Mouse (Mus musculus): Measurements from ENCODE around the gene Senp8. TPM values are rescaled to one million over a fixed set of nuclear protein-coding genes. Genes with fewer than 3 reads are reported as not detected.

Gene Senp8
- polyA plus RNA-seq, 1 experiment from 2014 or later = 11.4 TPM

- no peak overlapping the region for H3K27ac ChIP-seq (ENCODE audit: low read depth)
- H3K9me3 ChIP-seq (ENCODE audit: low read depth, low read length) = no peaks in the 10 kb centered on the region
- no peak for DNase-seq
- no peaks in the 10 kb centered on the region for H3K27me3 ChIP-seq (ENCODE audit: insufficient read depth, low read length)
- H3K4me3 ChIP-seq (ENCODE audit: low read depth, low read length) = no peak overlapping the region
- no peak overlapping the region for H3K4me2 ChIP-seq
- no peak for ATAC-seq (ENCODE audit: insufficient read depth)
- H3K4me1 ChIP-seq (ENCODE audit: insufficient read depth) = no peaks in the 10 kb centered on the region
- H3K36me3 ChIP-seq (ENCODE audit: insufficient read depth) = no peaks in the 10 kb centered on the region
- TF ChIP-seq CTCF (IDR thresholded peaks at IDR 0.05; ENCODE audit: low read depth) = no peak
- H3K9ac ChIP-seq = no peak overlapping the region
- WGBS = 48% methylated on average over 7 of the region's 7 CpGs
These were observed 34.1 kb downstream of the Senp8 start for GRCm38 (mm10) chr9:59716275-59716898.

- DNase-seq = peak; percentile 73
- WGBS = 67% methylated on average over 3 of the region's 3 CpGs
- H3K4me2 ChIP-seq = no peak overlapping the region
These were observed 41.3 kb downstream of the Senp8 start for GRCm38 (mm10) chr9:59709225-59709624.

DNA sequence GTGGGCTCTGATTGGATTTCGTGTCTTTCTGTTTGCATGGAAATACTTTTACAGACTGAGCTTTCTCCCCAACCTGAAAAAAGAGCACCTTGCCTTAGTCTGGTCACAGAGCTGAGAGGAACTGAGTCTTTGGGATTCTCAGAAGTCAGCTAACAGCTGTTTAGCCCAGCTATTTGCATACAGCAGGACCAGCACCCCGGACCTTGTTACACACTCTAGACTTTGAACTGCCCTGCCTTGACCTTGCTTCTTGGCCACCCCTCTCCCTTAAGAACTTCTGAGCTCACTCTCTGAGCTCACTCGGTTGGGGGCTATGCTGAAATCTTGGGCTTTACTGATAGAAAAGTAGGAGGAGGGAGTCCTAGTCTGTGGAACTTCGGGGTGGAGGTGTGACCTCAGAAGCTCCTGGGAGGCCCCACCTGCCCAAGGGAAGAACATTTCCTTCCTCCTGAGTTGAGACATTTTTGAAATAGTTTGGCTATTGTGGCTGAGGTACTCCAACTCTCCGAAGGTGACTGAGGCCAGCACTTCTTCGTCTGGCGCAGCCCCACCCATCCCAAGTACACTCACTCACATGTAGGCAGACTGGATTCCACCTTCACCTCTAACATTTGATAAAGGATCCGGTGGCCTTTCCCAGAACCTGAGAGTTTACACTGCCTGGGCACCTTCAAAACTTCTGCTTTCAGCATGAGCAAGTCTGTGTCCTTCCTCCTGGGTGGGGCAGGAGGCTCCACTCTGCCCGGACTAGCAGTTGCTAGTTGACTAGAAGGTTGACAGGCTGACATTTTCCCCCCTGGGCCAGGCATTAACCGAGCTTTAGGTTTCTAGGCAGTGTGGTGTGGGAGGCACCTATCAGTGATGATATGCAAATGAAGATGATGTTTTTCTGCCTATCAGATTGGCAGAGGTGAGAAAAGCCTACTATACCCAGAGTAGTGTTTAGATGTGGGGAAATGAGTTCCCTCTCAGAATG, 43.4 kb downstream of the Senp8 start:
- no peaks in the 10 kb centered on the region for H3K36me3 ChIP-seq (ENCODE audit: insufficient read depth)
- H3K4me2 ChIP-seq = no peak overlapping the region
- WGBS = 31% methylated on average over 10 of the region's 10 CpGs
- no peaks in the 10 kb centered on the region for H3K9me3 ChIP-seq (ENCODE audit: low read depth, low read length)
- H3K4me1 ChIP-seq (ENCODE audit: insufficient read depth) = no peaks in the 10 kb centered on the region
- ATAC-seq (ENCODE audit: insufficient read depth) (no peak), DNase-seq (peak; percentile 34)
- no peak for TF ChIP-seq CTCF (IDR thresholded peaks at IDR 0.05; ENCODE audit: low read depth)
- H3K4me3 ChIP-seq (ENCODE audit: low read depth, low read length) = no peak overlapping the region
- H3K9ac ChIP-seq = no peak overlapping the region
- peak overlapping the region; percentile 37; the same call in 1 of the 2 replicates for H3K27ac ChIP-seq (ENCODE audit: low read depth)
- no peaks in the 10 kb centered on the region for H3K27me3 ChIP-seq (ENCODE audit: insufficient read depth, low read length)

More at GRCm38 (mm10) chr9:59709225-59709624, 41.3 kb downstream of the Senp8 start:
- no peaks in the 10 kb centered on the region for H3K36me3 ChIP-seq (ENCODE audit: insufficient read depth)
- no peaks in the 10 kb centered on the region for H3K9me3 ChIP-seq (ENCODE audit: low read depth, low read length)
- H3K4me1 ChIP-seq (ENCODE audit: insufficient read depth) = no peaks in the 10 kb centered on the region
- peak; percentile 60; the same call in 1 of the 2 replicates for ATAC-seq (ENCODE audit: insufficient read depth)
- no peak for TF ChIP-seq CTCF (IDR thresholded peaks at IDR 0.05; ENCODE audit: low read depth)
- H3K4me3 ChIP-seq (ENCODE audit: low read depth, low read length) = no peak overlapping the region
- H3K27ac ChIP-seq (ENCODE audit: low read depth) = peak overlapping the region; percentile 25
- H3K27me3 ChIP-seq (ENCODE audit: insufficient read depth, low read length) = no peaks in the 10 kb centered on the region
- no peak overlapping the region for H3K9ac ChIP-seq

- Histone ChIP-seq H3K4me2 (no peak overlapping the region), H3K9me3 (ENCODE audit: low read depth, low read length) (no peaks in the 10 kb centered on the region), H3K36me3 (ENCODE audit: insufficient read depth) (no peaks in the 10 kb centered on the region), H3K4me3 (ENCODE audit: low read depth, low read length) (no peak overlapping the region), H3K27ac (ENCODE audit: low read depth) (no peak overlapping the region), H3K4me1 (ENCODE audit: insufficient read depth) (no peaks in the 10 kb centered on the region), H3K27me3 (ENCODE audit: insufficient read depth, low read length) (no peaks in the 10 kb centered on the region), H3K9ac (no peak overlapping the region)
- ATAC-seq (ENCODE audit: insufficient read depth) (no peak), DNase-seq (no peak)
- WGBS = 59% methylated on average over 6 of the region's 6 CpGs
- TF ChIP-seq CTCF (IDR thresholded peaks at IDR 0.05; ENCODE audit: low read depth) = no peak
These were observed 47.4 kb downstream of the Senp8 start for GRCm38 (mm10) chr9:59703099-59703498.

DNA sequence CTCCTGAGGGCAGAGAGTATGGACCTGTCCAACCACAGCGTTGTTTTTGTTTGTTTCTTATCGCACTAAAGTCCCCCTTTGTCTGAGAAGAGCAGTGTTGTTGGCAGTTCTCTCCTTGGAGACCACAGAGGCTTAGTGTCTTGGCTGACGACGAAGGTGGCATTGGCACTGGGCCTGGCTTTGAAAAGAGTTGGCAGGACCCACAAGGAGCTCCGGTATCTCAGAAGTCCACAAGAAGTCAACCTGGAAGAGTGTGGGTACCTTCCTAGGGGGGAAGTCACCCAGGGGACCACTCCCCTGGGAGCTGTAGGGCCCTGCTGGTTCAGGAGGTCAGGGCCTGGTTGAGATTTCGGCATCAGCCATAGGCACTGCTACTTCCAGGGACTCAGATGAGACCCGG, 49.4 kb downstream of the Senp8 start:
- H3K9ac ChIP-seq = no peak overlapping the region
- no peaks in the 10 kb centered on the region for H3K9me3 ChIP-seq (ENCODE audit: low read depth, low read length)
- WGBS = 83% methylated on average over 7 of the region's 7 CpGs
- TF ChIP-seq CTCF (IDR thresholded peaks at IDR 0.05; ENCODE audit: low read depth) = no peak
- ATAC-seq (ENCODE audit: insufficient read depth) = no peak
- H3K4me1 ChIP-seq (ENCODE audit: insufficient read depth) = no peaks in the 10 kb centered on the region
- H3K27me3 ChIP-seq (ENCODE audit: insufficient read depth, low read length) = no peaks in the 10 kb centered on the region
- H3K27ac ChIP-seq (ENCODE audit: low read depth) = no peak overlapping the region
- H3K4me2 ChIP-seq = no peak overlapping the region
- no peaks in the 10 kb centered on the region for H3K36me3 ChIP-seq (ENCODE audit: insufficient read depth)
- no peak for DNase-seq
- H3K4me3 ChIP-seq (ENCODE audit: low read depth, low read length) = no peak overlapping the region

DNA sequence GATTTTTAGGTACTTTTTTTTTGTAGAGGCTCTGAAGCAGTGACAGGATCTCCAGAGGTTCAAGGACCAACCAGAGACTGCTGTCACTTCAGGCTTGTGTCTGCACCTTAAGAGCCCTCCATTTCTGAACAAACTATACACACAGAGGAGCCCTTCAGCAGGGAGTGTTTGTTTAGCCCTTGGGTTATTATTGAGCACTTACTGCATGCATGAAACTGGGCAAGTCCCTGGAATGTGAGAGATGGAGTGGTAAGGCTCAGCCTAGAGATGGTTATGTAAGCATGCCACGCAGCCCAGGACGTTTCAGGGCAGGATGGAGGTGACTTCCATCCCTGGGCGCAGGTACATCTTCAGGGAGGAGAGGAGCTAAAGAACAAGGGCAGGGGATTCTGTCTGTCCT, 54.1 kb downstream of the Senp8 start:
- H3K36me3 ChIP-seq (ENCODE audit: insufficient read depth) = no peaks in the 10 kb centered on the region
- 61% methylated on average over 3 of the region's 3 CpGs for WGBS
- peak; percentile 36 for DNase-seq
- H3K9me3 ChIP-seq (ENCODE audit: low read depth, low read length) = no peaks in the 10 kb centered on the region
- ATAC-seq (ENCODE audit: insufficient read depth) = peak; percentile 41; the same call in 1 of the 2 replicates
- no peak overlapping the region for H3K27ac ChIP-seq (ENCODE audit: low read depth)
- no peak overlapping the region for H3K9ac ChIP-seq
- no peak overlapping the region for H3K4me2 ChIP-seq
- H3K27me3 ChIP-seq (ENCODE audit: insufficient read depth, low read length) = no peaks in the 10 kb centered on the region
- H3K4me3 ChIP-seq (ENCODE audit: low read depth, low read length) = no peak overlapping the region
- peaks cover 7% of the 10 kb centered on the region for H3K4me1 ChIP-seq (ENCODE audit: insufficient read depth)
- no peak for TF ChIP-seq CTCF (IDR thresholded peaks at IDR 0.05; ENCODE audit: low read depth)

- TF ChIP-seq CTCF (IDR thresholded peaks at IDR 0.05; ENCODE audit: low read depth) = no peak
- Histone ChIP-seq H3K9me3 (ENCODE audit: low read depth, low read length) (no peaks in the 10 kb centered on the region), H3K9ac (no peak overlapping the region), H3K4me1 (ENCODE audit: insufficient read depth) (peaks cover 7% of the 10 kb centered on the region), H3K27me3 (ENCODE audit: insufficient read depth, low read length) (no peaks in the 10 kb centered on the region), H3K4me3 (ENCODE audit: low read depth, low read length) (no peak overlapping the region), H3K4me2 (no peak overlapping the region), H3K36me3 (ENCODE audit: insufficient read depth) (no peaks in the 10 kb centered on the region), H3K27ac (ENCODE audit: low read depth) (peak overlapping the region; percentile 22; the same call in 1 of the 2 replicates)
- 24% methylated on average over 3 of the region's 3 CpGs for WGBS
- ATAC-seq (ENCODE audit: insufficient read depth) (no peak), DNase-seq (no peak)
These were observed 55.1 kb downstream of the Senp8 start for GRCm38 (mm10) chr9:59695451-59695813.

Data from lung, embryonic 14.5 days (tissue).